Mouse (Mus musculus): Measurements from ENCODE around the gene Phf1. TPM values are rescaled to one million over a fixed set of nuclear protein-coding genes. Genes with fewer than 3 reads are reported as not detected.

The Phf1 gene
- polyA plus RNA-seq, 2 experiments from 2014 or later, result 11.1 to 12.1 TPM

DNA sequence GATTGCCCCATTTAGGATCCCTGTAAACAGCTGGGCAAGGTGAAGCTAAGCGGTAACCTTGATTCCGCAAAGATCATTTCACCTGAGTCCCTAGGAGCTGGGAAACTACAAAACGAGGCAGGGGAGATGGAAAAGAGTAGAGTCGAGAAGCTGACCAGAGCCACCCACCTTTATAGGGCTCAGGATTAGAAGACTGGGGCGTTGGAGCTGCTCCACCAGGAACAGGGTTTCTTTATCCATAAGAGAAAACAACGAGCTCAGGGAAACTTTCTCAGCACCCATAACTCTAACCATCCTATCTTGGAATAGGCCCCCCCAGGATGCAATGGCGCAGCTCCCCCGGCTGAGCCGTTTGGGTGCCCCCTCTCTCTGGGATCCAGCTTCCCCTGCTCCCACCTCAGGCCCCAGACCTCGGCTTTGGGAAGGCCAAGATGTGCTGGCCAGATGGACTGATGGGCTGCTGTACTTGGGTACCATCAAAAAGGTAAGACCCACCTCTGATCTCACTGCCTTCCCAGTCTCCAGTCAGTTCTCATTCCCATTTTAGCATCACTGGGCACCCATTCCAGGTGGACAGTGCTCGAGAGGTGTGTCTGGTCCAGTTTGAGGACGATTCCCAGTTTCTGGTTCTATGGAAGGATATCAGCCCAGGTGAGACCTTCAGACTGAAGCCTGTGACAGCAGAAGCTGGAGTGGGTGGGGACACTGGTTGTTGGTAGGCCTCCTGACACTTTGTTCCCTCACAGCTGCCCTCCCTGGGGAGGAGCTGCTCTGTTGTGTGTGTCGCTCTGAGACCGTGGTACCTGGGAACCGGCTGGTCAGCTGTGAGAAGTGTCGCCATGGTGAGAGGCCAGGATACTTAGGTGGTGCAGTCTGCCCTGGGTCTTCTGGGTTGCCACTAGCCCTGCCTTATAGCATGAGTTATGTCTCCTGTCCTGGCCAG, 1.3 kb downstream of the Phf1 start:
- ATAC-seq, result no peak

DNA sequence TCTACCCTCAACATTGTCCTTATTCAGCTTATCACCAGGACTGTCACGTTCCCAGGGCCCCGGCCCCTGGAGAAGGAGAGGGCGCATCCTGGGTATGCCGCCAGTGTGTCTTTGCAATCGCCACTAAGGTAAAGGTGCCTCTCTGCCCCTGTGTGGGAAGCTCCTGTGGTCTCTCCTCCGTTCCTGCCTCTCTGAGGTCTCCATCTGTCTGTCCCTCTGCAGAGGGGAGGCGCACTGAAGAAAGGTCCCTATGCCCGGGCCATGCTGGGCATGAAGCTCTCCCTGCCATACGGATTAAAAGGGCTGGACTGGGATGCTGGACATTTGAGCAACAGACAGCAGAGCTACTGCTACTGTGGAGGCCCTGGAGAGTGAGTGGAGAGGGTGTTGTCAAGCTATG, 2.2 kb downstream of the Phf1 start:
- ATAC-seq, result no peak

DNA sequence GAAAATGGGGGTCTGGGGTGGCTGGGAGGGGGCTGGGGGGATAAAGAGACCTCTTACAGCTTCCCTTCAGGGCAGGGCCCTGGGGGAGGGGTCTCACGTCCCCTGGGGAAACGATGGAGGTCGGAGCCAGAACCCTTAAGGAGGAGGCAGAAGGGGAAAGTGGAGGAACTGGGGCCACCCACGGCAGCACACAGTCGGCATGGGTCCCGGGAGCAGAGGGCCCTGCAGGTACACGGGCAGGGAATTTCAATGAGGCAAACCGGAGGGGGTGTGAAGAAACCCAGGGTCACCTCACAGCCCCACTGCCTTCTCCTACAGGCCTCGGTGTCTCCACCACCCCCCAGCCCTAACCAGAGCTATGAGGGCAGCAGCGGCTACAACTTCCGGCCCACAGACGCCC, 3.6 kb downstream of the Phf1 start:
- ATAC-seq, result no peak

DNA sequence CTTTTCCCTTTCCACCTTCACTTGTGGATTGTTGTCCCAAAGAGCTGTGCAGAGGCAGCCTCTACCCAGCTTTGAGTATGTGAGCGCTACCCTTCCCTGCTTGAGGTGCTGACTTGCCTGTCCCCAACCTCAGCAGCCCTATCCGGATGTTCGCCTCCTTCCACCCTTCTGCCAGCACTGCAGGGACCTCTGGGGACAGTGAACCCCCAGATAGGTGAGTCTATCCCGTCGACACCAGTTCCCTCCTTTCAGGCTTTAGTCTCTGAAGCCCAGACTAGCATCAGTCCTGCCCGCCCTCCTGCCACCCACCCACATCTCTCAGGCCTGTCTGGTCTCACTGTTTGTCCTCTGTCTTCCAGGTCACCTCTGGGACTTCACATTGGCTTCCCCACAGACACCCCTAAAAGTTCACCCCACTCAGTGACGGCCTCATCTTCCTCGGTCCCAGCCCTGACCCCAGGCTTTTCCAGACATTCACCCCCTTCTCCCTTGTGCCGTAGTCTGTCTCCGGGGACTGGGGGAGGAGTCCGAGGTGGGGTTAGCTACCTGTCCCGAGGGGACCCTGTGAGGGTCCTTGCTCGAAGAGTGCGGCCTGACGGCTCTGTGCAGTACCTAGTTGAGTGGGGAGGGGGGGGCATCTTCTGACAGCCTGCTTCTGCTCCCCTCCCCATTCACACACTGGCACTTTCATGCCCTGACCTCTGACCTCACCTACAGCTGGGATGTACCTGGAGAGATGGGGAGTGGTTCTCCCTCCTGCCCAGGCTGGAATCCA, 4.3 kb downstream of the Phf1 start:
- no peak for ATAC-seq

DNA sequence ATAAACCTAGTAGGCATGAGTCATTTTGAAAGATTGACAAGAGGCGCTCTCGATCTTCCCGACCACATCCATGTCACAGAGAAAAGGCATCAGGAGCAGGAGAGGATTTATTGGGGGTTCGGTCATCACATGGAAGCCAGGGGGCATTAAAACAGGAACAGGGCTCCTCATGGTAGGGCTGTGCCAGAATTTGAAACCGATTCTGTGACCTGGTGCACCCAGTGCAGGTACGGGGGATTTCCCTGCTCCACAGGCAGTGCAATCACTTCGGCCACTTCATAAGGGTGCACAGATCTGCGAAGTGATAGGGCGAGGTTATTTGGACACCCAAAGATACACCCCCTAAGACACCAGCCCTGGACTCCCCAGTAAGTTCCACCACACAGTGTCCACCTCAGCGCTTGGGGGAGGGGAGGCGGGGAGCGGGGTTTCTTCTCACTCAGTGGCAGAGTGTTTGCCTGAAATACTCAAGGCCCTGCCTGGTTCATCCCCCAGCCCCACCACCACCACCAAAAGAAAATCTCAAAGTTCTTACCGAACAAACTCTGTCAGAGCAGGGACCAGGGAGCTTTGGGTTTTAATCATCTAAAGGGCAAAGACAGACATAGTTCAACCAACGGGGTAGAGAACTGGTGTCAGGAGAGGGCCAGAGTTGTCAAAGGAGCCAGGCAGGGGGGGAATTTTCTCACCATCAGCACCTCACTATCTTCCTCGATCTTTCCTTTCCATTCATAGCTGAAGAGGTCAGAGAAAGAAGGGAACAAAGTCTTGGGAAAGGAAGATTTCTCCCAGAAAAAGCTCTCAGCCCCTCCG, 5.2 kb downstream of the Phf1 start:
- no peak for ATAC-seq

DNA sequence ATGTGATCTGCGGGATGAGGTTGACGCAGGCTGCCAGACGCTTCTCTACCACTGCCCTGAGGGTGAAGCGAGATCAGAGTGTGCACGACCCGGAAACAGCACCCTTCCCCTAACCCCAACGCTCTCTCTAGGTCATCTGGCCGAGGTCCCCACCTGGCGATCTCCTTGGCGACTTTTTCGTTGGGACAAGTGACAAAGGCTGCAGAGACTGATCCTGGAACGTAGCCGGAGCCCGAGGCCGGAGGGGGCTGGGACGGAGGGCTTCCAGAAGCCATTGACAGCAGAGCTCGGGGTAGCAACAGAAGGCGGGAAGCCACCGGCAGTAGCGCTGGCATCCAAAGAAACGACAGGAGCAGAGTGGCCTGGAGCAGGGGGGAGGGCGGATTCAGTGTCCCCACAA, 5.9 kb downstream of the Phf1 start:
- peak; percentile 6 for ATAC-seq

DNA sequence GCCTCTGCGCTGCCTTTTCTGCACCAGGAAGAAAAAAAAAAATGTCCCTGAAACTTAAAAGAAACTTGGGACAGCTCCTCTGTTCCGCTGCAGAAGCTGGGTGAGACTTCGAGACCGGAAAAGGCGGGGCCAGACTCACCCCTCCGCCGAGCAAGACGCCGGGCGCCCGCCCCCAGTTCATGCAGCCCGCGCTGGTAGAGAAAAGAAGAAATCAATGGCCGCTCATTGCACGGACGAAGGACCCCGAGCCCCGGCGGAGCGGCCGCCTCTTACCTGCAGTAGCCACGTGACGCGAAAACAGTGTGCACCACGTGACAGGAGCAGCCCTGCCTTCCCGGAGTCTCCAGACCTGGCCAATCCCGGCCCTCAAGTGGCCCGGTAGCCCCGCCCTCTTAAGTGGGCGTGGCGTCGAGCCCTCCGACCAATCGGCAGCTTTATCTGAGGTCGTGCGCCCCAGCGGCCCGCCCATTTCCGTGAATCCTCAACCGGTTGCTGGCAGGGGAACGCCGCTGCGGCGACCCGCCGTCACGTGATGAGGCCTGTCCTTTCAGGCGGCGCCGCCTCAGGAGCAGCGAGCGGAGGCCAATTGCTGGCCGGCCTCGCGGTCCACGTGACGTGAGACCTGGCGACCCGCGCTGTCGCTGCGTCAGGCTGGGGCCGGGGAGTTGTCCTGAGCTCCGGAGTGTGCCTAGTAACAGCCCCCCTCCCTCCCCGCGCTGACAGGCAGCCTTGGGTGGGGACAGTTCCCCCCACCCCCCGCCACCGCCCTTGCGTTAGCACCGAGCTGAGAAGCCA, 6.5 kb downstream of the Phf1 start, which contains the start of gene Cuta:
TSS of gene Cuta (minus strand) at position 392 of the 795 bp plus-strand sequence.
- peak; percentile 90 for ATAC-seq

DNA sequence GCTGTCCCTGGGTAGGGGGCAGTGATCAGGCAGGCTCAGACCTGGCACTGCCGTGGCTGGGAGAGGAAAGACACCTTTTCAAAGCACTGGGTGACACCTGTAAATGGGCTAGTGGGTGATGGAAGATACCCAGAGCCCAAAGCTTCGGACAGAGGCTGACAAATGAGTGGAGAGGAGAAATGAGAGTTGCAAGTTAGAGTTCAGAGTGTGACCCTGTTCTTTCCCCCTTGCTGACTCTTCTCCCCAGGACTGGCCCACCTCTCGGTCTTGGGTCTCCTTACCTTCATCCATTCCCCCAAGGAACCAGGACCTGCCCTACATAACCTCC, 7.1 kb downstream of the Phf1 start:
- ATAC-seq, result no peak

DNA sequence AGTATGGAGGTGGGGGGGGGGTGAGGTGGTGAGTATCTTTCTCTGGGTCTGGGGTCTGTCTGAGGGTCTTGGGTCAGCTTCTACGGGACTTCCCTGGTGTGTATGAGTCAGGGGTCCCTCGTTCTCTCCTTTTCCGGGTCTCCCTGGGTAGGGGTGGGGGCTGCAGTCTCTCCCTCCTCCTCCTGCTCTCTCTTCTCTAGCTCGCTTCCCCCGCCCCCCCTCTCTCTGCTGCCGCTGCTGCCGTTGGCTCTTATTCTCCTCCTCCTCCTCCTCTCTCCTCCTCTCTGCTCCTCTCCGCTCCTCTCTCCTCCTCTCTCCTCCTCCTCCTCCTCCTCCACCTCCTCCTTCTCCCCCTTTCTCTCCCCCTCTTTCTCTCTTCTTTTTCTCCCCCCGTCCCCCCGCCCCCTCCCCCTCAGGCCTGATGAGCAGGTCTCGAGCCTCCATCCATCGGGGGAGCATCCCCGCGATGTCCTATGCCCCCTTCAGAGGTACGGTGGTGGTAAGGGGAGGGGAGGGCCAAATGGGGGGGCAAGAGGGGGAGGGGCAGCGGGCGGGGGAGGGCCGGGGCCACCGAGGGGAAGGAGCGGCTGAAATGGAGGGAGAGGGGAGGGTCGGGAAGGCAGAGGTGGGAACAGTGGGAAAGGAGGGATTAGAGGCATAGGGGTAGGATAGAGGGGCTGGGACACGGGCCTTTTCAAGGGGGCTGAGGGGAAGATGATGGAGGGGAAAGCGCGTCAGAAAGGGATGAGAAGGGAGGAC, 8.4 kb downstream of the Phf1 start, which contains the start of gene Syngap1:
TSS of gene Syngap1 (plus strand) at position 223 of the 759 bp plus-strand sequence.
- no peak for ATAC-seq

DNA sequence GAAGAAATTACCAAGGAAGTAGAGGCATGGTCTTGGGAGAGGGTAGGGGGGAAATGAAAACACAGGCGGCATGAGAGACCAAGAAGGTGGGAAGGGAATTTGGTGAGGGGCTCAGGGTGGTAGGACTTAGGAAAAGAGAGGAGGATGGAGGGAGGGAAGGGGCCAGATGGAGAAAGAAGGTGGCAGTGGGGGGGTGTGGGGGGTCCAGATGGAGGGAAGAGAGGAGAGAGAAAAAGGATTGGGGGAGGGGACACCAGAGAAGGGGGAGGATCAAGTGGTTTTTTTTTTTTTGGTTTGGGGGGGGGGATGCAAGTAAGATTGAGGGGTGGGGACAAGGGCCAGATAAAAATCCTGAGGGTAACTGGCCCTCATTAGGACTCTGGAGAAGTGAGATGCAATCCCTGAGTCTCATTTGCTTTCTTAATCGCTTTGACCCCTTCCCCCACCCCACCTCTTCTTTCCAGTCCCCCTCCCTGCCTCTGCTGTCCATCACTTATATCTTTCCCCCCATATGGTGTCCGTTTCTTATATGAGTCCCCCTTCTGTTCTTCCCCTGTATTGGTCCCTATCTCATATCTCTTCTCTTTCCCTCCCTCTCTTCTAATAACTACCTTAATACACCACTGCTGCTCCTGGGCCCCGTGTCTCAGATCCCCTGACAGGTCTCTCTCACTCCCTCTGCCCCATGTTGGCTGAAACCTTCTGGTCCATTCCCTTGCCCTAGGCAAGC, 9.2 kb downstream of the Phf1 start:
- ATAC-seq, result no peak

DNA sequence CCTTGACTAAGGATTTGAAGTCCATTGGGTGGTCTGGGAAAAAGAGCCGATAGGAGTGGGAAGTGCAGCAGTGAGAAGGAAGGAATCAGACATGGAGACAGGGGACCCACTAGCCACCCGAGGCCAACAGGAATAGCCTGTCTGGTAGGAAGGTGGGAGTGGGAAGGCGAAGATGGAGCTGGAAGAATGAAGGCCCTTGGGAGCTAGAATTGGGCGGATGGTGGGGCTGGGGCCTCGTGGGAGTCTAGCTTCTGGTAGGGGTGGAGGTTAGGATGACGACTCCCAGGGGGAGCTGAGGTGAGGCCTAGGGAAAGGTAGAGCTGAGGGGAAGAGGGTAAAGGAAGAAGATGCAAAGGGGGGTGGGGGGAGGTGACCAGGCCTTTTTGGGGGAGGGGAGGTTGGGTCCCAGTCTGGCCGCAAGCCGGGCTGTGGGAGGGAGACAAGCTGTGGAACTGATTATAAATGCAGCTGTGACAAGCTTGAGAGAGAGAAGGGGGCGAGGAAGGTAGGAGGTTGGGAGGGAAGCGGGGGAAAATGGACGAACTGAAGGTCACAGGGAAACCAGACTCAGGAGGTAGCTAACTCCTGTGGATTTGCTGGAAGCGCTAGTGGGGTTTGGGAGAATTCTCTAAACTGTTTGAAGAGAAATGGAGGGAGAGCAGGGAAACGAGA, 13.1 kb downstream of the Phf1 start:
- ATAC-seq, result no peak

DNA sequence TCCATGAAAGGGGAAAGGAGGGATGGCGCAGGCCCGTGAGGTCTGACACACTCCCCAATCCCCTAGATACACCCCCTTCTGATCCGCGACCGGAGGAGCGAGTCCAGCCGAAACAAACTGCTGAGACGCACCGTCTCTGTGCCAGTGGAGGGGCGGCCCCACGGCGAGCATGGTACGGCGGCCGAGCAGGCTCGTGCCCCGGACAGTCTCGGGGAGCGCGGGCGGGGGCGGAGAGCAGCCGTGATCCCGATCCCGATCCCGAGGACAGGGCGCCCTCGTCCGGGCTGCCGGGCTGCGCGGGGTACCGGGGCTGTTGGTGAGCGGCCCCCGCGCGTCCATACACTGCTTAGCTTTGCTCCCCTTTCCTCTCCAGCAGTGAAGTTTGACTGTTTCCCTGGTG, 13.7 kb downstream of the Phf1 start:
- no peak for ATAC-seq

DNA sequence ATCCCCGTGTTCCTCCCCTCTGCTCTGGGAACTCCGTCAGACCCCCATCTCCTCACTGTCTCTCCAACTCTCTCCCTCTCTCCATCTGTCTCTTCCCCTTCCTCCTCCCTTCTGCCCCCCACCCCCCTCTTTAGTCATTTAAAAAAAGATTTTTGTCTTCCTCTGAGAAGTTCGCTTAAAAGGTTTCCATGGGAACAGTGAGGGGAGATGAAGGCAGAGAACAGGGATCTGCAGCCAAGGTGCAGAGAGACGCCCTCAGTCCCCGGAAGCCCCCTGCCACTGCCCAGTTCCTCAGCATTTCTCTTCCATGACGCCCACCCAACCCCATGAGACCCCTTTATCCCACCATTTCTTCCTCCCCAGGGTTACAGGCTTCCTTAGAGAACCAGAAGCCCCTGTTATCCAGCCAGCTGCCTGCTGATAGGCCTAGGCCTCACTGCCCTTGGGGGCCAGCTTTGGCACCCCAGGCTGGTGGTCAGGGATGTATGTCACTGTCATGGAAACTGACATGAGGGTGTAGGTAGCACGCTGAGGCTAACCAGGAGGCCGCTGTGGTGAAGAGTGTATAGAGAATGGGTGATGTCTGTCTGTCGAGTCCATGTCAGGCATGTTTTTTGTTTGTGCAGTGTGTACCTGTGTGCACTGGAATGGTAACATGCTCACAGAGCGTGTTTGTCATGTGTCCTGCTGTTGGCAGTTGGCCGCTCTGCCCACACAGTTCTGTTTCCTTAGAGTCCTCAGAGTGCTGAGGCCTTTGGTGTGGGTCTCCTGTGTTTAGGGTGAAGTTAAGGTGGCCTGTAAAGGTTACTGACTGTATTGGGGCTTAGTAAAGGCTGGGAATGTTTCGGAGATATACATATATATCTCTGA, 14.6 kb downstream of the Phf1 start:
- ATAC-seq, result no peak

DNA sequence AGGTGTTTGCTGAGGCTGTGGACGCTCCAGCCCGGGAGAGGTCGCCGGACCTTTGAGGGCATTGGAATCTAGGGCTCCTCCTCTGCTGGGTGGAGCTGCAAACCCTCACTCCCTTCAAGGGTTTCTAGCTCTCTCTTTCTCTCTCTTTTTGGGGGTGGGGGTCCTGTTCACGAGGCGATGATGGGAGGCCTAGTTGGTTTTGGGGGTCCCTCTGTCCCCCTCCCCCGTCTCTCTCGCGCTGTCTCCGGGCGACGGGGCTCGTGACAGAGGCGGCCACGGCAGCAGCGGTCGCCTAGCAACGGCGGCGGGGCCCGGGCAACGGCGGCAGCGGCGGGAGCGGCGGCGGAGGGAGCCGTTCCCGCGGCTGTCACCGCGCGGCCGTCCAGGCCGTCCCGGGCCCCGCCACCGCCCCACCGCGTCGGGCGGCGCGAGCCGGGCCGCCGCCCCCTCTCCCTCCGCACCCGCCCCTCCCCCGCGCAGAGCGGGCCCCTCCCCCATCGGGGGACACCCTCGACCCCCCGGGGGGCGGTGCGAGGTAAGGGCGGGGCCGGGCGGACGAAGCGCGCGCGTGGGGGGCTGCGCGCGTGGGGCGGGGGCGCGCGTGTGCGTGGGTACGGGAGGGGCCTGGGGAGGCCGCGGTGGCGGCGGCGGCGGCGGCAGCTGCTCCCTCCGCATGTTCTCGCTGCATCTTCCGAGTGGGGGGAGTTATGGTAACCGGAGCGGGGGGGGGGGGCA, 15.6 kb downstream of the Phf1 start:
- peak; percentile 37 for ATAC-seq

DNA sequence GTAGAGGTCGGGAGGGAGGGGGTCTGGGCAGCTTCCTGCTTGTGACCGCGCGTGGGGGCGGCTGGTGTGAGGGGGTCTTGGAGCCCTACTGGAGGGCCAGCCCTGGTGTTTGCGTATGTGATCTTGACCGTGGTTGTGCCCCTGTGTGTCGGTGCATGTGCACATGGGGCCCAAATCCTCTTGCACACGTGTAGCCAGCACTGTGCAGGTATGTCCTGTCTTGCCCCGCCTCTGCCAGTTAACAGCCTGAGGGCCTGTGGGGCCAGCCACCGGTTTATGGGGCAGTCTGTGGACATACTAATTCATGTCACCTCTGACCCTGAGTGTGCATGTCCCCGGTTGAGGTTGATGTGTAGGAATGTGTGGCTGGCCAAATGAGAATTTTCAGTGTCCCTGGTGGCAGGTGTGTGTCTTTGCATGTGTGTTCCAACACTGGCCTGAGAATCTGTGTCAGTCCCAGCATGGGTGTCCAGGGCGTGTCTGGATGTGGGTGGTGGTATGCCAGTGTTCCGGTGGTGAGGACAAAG, 16.3 kb downstream of the Phf1 start:
- peak; percentile 55 for ATAC-seq

DNA sequence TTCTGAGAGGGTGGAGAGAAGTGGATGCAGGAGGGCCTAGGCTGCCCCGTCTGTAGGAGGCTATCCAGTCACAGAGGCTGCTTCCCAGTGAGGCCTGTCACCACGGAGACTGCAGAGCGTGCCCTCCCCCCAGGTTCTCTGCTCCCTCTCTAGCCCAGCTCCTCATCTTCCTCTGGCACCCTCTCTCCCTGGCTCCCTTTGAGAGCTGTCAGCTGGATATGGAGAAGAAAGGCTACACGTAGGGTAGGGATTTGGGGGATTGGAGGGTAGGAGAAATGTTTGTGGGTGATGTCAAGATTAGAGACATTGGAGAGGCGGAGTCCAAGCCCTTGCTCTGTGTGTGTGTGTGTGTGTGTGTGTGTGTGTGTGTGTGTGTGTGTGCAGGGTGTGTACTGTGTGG, 17.0 kb downstream of the Phf1 start:
- no peak for ATAC-seq

DNA sequence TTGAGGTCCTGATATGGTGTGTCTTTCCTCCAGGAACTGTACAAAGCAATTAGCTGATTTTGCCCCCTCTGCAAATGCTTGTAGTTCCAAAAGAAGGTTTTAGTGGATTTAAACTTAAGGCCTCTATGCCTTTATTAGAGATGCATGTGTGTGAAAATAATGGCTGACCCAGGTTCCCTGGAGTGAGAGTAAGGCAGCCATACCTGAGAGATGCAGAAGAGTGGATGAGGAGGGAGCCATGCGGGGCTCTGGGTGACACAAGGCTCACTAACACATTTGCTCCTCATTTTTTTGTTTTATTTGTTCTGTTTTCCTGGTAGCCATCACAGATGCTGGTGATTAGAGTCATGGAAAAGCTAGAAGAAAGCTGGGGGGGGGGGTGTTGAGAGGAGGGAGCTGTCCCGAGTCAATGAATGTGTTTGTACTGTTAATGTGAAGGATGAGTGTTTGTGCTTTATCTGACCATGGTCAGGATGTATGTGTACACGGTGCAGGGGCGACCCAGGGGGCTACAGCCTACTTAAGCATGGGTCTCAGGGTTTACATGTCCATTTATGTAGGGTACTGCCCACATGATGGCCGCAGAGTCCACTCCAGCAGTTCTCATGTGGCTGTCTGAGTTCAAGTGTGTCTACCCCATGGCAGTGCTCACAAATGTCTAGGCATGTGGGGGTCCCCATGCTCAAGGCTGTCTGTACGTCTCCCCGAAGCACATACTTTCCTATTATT, 17.9 kb downstream of the Phf1 start:
- no peak for ATAC-seq
